Mouse (Mus musculus): Measurements from ENCODE around the gene Pla2g2d. TPM values are rescaled to one million over a fixed set of nuclear protein-coding genes. Genes with fewer than 3 reads are reported as not detected.

Pla2g2d gene
- polyA plus RNA-seq, 1 experiment from 2014 or later: 1.6 TPM

- Histone ChIP-seq H3K27me3 (ENCODE audit: control insufficient read depth, insufficient read depth, low read length) (no peaks in the 10 kb centered on the region), H3K4me3 (ENCODE audit: low read depth, low read length) (no peak overlapping the region), H3K4me1 (ENCODE audit: control insufficient read depth, insufficient read depth, low read length) (no peaks in the 10 kb centered on the region), H3K4me2 (ENCODE audit: low read depth, low read length) (no peak overlapping the region), H3K9me3 (ENCODE audit: control insufficient read depth, low read length) (no peaks in the 10 kb centered on the region), H3K36me3 (ENCODE audit: control insufficient read depth, insufficient read depth, low read length) (no peaks in the 10 kb centered on the region), H3K9ac (replicated peaks; ENCODE audit: low read depth, low read length) (no peak overlapping the region), H3K27ac (ENCODE audit: low read depth, low read length) (no peak overlapping the region)
- ATAC-seq (ENCODE audit: low read depth): no peak
- 89% methylated on average over 10 of the region's 10 CpGs for WGBS
Measured at GRCm38 (mm10) chr4:138771970-138772369, 3.6 kb upstream of the Pla2g2d start.

- ATAC-seq (ENCODE audit: low read depth): no peak
- Histone ChIP-seq H3K4me3 (ENCODE audit: low read depth, low read length) (no peak overlapping the region), H3K36me3 (ENCODE audit: control insufficient read depth, insufficient read depth, low read length) (no peaks in the 10 kb centered on the region), H3K27me3 (ENCODE audit: control insufficient read depth, insufficient read depth, low read length) (no peaks in the 10 kb centered on the region), H3K9ac (replicated peaks; ENCODE audit: low read depth, low read length) (no peak overlapping the region), H3K4me1 (ENCODE audit: control insufficient read depth, insufficient read depth, low read length) (no peaks in the 10 kb centered on the region), H3K9me3 (ENCODE audit: control insufficient read depth, low read length) (no peaks in the 10 kb centered on the region), H3K4me2 (ENCODE audit: low read depth, low read length) (no peak overlapping the region), H3K27ac (ENCODE audit: low read depth, low read length) (no peak overlapping the region)
- 84% methylated on average over 5 of the region's 5 CpGs for WGBS
Measured at GRCm38 (mm10) chr4:138772386-138772785, 3.1 kb upstream of the Pla2g2d start.

- Histone ChIP-seq H3K9me3 (ENCODE audit: control insufficient read depth, low read length) (no peaks in the 10 kb centered on the region), H3K9ac (replicated peaks; ENCODE audit: low read depth, low read length) (no peak overlapping the region), H3K27me3 (ENCODE audit: control insufficient read depth, insufficient read depth, low read length) (no peaks in the 10 kb centered on the region), H3K4me1 (ENCODE audit: control insufficient read depth, insufficient read depth, low read length) (peaks cover 6% of the 10 kb centered on the region; the same call in 1 of the 2 replicates), H3K4me2 (ENCODE audit: low read depth, low read length) (0 out of 2 replicates have a peak overlapping the region, but pooled peaks have one; percentile 6), H3K36me3 (ENCODE audit: control insufficient read depth, insufficient read depth, low read length) (no peaks in the 10 kb centered on the region), H3K4me3 (ENCODE audit: low read depth, low read length) (no peak overlapping the region), H3K27ac (ENCODE audit: low read depth, low read length) (peak overlapping the region; percentile 85)
- peak; percentile 70 for ATAC-seq (ENCODE audit: low read depth)
- 36% methylated on average over 20 of the region's 20 CpGs for WGBS
Measured at GRCm38 (mm10) chr4:138777417-138778407, 2.2 kb downstream of the Pla2g2d start.

GRCm38 (mm10) chr4:138780300-138780699 is 4.8 kb downstream of the Pla2g2d start:
- Histone ChIP-seq H3K9ac (replicated peaks; ENCODE audit: low read depth, low read length) (no peak overlapping the region), H3K27ac (ENCODE audit: low read depth, low read length) (no peak overlapping the region), H3K27me3 (ENCODE audit: control insufficient read depth, insufficient read depth, low read length) (no peaks in the 10 kb centered on the region), H3K4me2 (ENCODE audit: low read depth, low read length) (no peak overlapping the region), H3K4me1 (ENCODE audit: control insufficient read depth, insufficient read depth, low read length) (peaks cover 6% of the 10 kb centered on the region; the same call in 1 of the 2 replicates), H3K36me3 (ENCODE audit: control insufficient read depth, insufficient read depth, low read length) (no peaks in the 10 kb centered on the region), H3K9me3 (ENCODE audit: control insufficient read depth, low read length) (no peaks in the 10 kb centered on the region), H3K4me3 (ENCODE audit: low read depth, low read length) (no peak overlapping the region)
- no peak for ATAC-seq (ENCODE audit: low read depth)
- 93% methylated on average over 5 of the region's 5 CpGs for WGBS

GRCm38 (mm10) chr4:138782098-138782497 is 6.6 kb downstream of the Pla2g2d start:
- Histone ChIP-seq H3K9me3 (ENCODE audit: control insufficient read depth, low read length) (no peaks in the 10 kb centered on the region), H3K27ac (ENCODE audit: low read depth, low read length) (no peak overlapping the region), H3K36me3 (ENCODE audit: control insufficient read depth, insufficient read depth, low read length) (no peaks in the 10 kb centered on the region), H3K4me3 (ENCODE audit: low read depth, low read length) (no peak overlapping the region), H3K4me2 (ENCODE audit: low read depth, low read length) (no peak overlapping the region), H3K27me3 (ENCODE audit: control insufficient read depth, insufficient read depth, low read length) (no peaks in the 10 kb centered on the region), H3K4me1 (ENCODE audit: control insufficient read depth, insufficient read depth, low read length) (peaks cover 6% of the 10 kb centered on the region; the same call in 1 of the 2 replicates), H3K9ac (replicated peaks; ENCODE audit: low read depth, low read length) (no peak overlapping the region)
- no peak for ATAC-seq (ENCODE audit: low read depth)
- 76% methylated on average over 6 of the region's 6 CpGs for WGBS

- no peak for ATAC-seq (ENCODE audit: low read depth)
- WGBS: 62% methylated on average over 4 of the region's 4 CpGs
- Histone ChIP-seq H3K9me3 (ENCODE audit: control insufficient read depth, low read length) (no peaks in the 10 kb centered on the region), H3K27ac (ENCODE audit: low read depth, low read length) (no peak overlapping the region), H3K9ac (replicated peaks; ENCODE audit: low read depth, low read length) (no peak overlapping the region), H3K27me3 (ENCODE audit: control insufficient read depth, insufficient read depth, low read length) (no peaks in the 10 kb centered on the region), H3K4me1 (ENCODE audit: control insufficient read depth, insufficient read depth, low read length) (no peaks in the 10 kb centered on the region), H3K4me3 (ENCODE audit: low read depth, low read length) (no peak overlapping the region), H3K4me2 (ENCODE audit: low read depth, low read length) (no peak overlapping the region), H3K36me3 (ENCODE audit: control insufficient read depth, insufficient read depth, low read length) (no peaks in the 10 kb centered on the region)
Measured at GRCm38 (mm10) chr4:138785721-138786120, 10.2 kb downstream of the Pla2g2d start.

GRCm38 (mm10) chr4:138786141-138786540 is 10.6 kb downstream of the Pla2g2d start:
- H3K9ac ChIP-seq (replicated peaks; ENCODE audit: low read depth, low read length): no peak overlapping the region
- H3K27ac ChIP-seq (ENCODE audit: low read depth, low read length): no peak overlapping the region
- no peak overlapping the region for H3K4me3 ChIP-seq (ENCODE audit: low read depth, low read length)
- H3K9me3 ChIP-seq (ENCODE audit: control insufficient read depth, low read length): no peaks in the 10 kb centered on the region
- H3K4me2 ChIP-seq (ENCODE audit: low read depth, low read length): no peak overlapping the region
- no peaks in the 10 kb centered on the region for H3K36me3 ChIP-seq (ENCODE audit: control insufficient read depth, insufficient read depth, low read length)
- no peaks in the 10 kb centered on the region for H3K4me1 ChIP-seq (ENCODE audit: control insufficient read depth, insufficient read depth, low read length)
- ATAC-seq (ENCODE audit: low read depth): no peak
- no peaks in the 10 kb centered on the region for H3K27me3 ChIP-seq (ENCODE audit: control insufficient read depth, insufficient read depth, low read length)
- WGBS: 70% methylated on average over 4 of the region's 4 CpGs

GRCm38 (mm10) chr4:138788381-138788780 is 12.8 kb downstream of the Pla2g2d start:
- H3K4me1 ChIP-seq (ENCODE audit: control insufficient read depth, insufficient read depth, low read length): no peaks in the 10 kb centered on the region
- H3K4me3 ChIP-seq (ENCODE audit: low read depth, low read length): no peak overlapping the region
- H3K27me3 ChIP-seq (ENCODE audit: control insufficient read depth, insufficient read depth, low read length): no peaks in the 10 kb centered on the region
- no peak overlapping the region for H3K9ac ChIP-seq (replicated peaks; ENCODE audit: low read depth, low read length)
- whole genome bisulfite sequencing: 75% methylated on average over 4 of the region's 4 CpGs
- H3K36me3 ChIP-seq (ENCODE audit: control insufficient read depth, insufficient read depth, low read length): no peaks in the 10 kb centered on the region
- ATAC-seq (ENCODE audit: low read depth): no peak
- H3K9me3 ChIP-seq (ENCODE audit: control insufficient read depth, low read length): no peaks in the 10 kb centered on the region
- no peak overlapping the region for H3K4me2 ChIP-seq (ENCODE audit: low read depth, low read length)
- H3K27ac ChIP-seq (ENCODE audit: low read depth, low read length): no peak overlapping the region

- no peak overlapping the region for H3K4me2 ChIP-seq (ENCODE audit: low read depth, low read length)
- WGBS: 71% methylated on average over 6 of the region's 6 CpGs
- no peaks in the 10 kb centered on the region for H3K4me1 ChIP-seq (ENCODE audit: control insufficient read depth, insufficient read depth, low read length)
- ATAC-seq (ENCODE audit: low read depth): no peak
- no peak overlapping the region for H3K9ac ChIP-seq (replicated peaks; ENCODE audit: low read depth, low read length)
- no peaks in the 10 kb centered on the region for H3K9me3 ChIP-seq (ENCODE audit: control insufficient read depth, low read length)
- no peaks in the 10 kb centered on the region for H3K27me3 ChIP-seq (ENCODE audit: control insufficient read depth, insufficient read depth, low read length)
- no peak overlapping the region for H3K4me3 ChIP-seq (ENCODE audit: low read depth, low read length)
- H3K27ac ChIP-seq (ENCODE audit: low read depth, low read length): no peak overlapping the region
- H3K36me3 ChIP-seq (ENCODE audit: control insufficient read depth, insufficient read depth, low read length): no peaks in the 10 kb centered on the region
Measured at GRCm38 (mm10) chr4:138791452-138791851, 15.9 kb downstream of the Pla2g2d start.

Measured in neural tube, embryonic 14.5 days (tissue).